Mouse (Mus musculus) olfactory bulb, adult 2 months (tissue): ENCODE data around the gene Gm498.

Experiments
- CTCF ChIP-seq: fragments of 200-500 bp; IDR thresholded peaks from 2 replicates; pipeline ENCODE4 v1.5.1; 2012; ENCODE audit warnings: low read depth, mild to moderate bottlenecking, low read length, moderate library complexity; ENCODE audit not compliant: insufficient read depth
- POLR2A ChIP-seq: fragments of 200-500 bp; IDR thresholded peaks from 2 replicates; pipeline ENCODE4 v1.6.1; 2012; ENCODE audit warnings: mild to moderate bottlenecking, low read depth, low read length, moderate library complexity; ENCODE audit not compliant: insufficient read depth

DNA sequence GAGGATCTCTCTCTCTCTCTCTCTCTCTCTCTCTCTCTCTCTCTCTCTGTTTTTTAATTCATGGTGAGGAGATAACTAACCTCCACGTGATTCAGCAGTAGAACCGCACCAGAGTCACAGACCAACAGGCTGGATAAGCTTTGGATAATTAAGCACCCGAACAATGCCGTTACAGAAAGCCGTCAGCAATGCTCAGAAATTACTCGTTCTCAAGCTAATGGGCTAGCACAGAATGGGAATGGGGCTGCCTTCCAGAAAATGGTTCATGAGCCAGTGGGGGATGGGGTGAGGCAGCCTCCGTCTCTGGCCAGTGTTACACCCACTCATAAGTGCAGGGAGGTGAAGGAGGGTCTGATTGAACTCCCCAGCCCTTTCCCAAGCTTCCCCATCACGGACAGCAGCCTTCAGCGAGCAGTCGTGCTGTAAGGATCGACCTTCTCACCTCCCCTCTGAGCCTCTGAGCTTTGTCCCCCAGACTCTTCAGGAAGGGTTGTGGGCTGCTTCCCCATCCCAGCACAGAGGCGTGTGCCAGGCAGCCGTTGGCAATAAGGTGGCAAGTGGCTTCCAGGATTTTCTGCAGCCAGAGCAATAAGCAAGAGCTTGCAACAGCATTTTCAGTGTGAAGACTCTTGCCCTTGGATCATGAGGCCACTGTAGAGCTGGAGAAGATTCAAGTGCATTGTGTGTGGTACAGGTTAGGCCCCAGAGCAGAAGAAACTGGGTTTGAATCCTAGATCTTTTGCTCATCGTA lies 76.5 kb downstream of the Gm498 start:
- no peak for TF ChIP-seq CTCF
- no peak for TF ChIP-seq POLR2A
